Mouse (Mus musculus) mammary gland, adult 2 months (tissue): Measurements from ENCODE around the gene Npat. TPM values are rescaled to one million over a fixed set of nuclear protein-coding genes. Genes with fewer than 3 reads are reported as not detected.

ENCODE experiments used
- polyA plus RNA-seq: library from polyadenylated mRNA; depleted of rRNA; stranded (reverse); fragments of >200 nt; gene quantifications from 2 replicates; pipeline ENCODE4 v1.2.3, GENCODE M21; 2012; ENCODE audit warnings: low replicate concordance; rRNA removed

Npat gene
- 1.8 and 4.3 TPM in 2 replicates for polyA plus RNA-seq

GRCm38 (mm10) chr9:53536558-53537320 is at the start of gene Npat, which contains the start of gene Atm:
TSS of gene Npat (plus strand) at chr9:53537047.
TSS of gene Atm (minus strand) at chr9:53536740.

DNA sequence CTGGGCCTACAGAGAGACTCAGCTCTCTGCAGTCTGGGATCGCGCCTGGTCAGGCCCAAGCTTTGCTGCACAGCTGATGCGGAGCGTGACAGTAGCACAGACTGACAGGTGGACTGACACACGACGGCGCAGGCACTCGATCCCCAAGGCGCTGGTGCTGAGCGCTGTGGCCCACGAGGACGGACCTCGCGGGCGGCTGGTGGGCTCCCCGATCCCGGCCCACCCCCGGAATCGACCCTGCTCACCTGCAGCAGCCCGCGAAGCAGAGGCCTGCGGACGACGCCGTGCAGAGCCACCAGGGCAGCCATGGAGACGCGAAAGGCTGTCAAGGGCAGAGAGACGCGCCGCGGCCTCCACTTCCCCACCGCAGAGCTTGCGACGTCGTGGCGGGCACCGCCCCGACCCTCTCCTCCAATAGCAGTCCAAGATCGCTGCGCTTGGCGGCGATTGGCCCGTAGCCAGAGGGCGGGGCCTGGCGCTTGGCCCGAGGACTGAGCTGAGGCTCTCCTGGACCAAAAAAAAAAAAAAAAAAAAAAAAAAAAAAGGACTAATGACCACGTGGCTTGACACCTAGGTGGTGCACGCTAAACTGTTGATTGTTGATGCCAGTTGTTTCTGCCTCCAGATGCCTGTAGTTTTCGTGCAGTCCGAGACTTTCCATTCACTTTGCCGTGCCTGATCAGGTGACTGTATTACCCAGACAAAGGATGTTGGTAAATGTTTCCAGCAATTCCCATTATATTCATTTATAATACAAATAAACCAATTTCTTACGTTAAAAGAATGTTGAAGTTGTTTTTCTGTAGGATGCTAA is 73.3 kb downstream of the Npat start, which contains the start of gene Acat1:
Gene Acat1 (minus strand): TSS at position 415 of the 814 bp plus-strand sequence.

Other genes starting within 250 kb of the Npat start
- gene Exph5, start 235.4 kb upstream of the Npat start, polyA plus RNA-seq, result 0.23 and 0.55 TPM in 2 replicates
- gene Kdelc2, start 153.0 kb upstream of the Npat start, polyA plus RNA-seq, result 5.5 and 9.8 TPM in 2 replicates
- 0.18 and 0.34 TPM in 2 replicates for gene 4930550C14Rik, start 134.7 kb upstream of the Npat start, polyA plus RNA-seq
- gene Atm, start 307 bp upstream of the Npat start, polyA plus RNA-seq, result 1.1 and 3.7 TPM in 2 replicates
- 42.4 and 69.2 TPM in 2 replicates for gene Acat1, start 73.3 kb downstream of the Npat start, polyA plus RNA-seq
- gene Cul5, start 133.0 kb downstream of the Npat start, polyA plus RNA-seq, result 5.1 and 7.3 TPM in 2 replicates
- 0.52 and 0.53 TPM in 2 replicates for gene Rab39, start 169.2 kb downstream of the Npat start, polyA plus RNA-seq
- 1.5 and 1.6 TPM in 2 replicates for gene Slc35f2, start 234.5 kb downstream of the Npat start, polyA plus RNA-seq